Mouse (Mus musculus): ENCODE measurements around the gene Adamts20. TPM values are rescaled to one million over a fixed set of nuclear protein-coding genes. Genes with fewer than 3 reads are reported as not detected.

Adamts20 gene
- under 1 TPM; 0.16 to 0.38 TPM for polyA plus RNA-seq (2017; shearing (Covaris generic))

GRCm38 (mm10) chr15:94465318-94465717, at the start of gene Adamts20:
TSS of gene Adamts20 (minus strand) at chr15:94465418.

Other genes starting within 250 kb of the Adamts20 start
- 10 to 100 TPM in 1 of 2 experiments, 1 to 10 TPM in 1; 7.8 to 12.6 TPM for gene Pus7l, start 78.1 kb upstream of the Adamts20 start, polyA plus RNA-seq (2017; shearing (Covaris generic))
- gene Irak4, start 78.2 kb upstream of the Adamts20 start, polyA plus RNA-seq (2017; shearing (Covaris generic)): 10 to 100 TPM; 36.1 to 37.9 TPM
- gene Twf1, start 124.5 kb upstream of the Adamts20 start, polyA plus RNA-seq (2017; shearing (Covaris generic)): 10 to 100 TPM in 1 of 2 experiments, 1 to 10 TPM in 1; 8.2 to 11.0 TPM
- 1 to 10 TPM in 1 of 2 experiments, not detected in 1; 3.6 TPM for gene Tmem117, start 163.8 kb upstream of the Adamts20 start, polyA plus RNA-seq (2017; shearing (Covaris generic))

Measured in inflammation-experienced regulatory T-cells (primary cell).